Mouse (Mus musculus): Measurements from ENCODE around the gene Defb23.

DNA sequence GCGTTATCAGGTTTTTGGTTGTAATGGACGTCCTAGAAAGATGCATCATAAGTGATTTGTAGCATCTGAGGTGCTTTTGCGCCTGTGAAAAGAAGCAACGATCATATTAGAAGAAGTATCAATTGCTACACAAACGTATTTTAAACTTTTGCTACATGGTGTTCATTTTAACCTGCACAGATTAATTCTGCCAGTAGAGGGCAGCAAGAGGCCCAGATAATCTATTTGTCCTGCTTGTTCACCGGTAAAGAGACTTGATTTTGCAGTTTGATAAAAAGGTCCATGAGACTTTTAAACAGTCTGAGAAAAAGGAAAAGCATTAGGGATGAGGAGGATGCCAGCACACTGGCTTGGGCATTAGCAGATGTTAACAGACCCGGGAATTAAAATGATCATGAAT lies 6.6 kb upstream of the Defb23 start:
- TF ChIP-seq CTCF (IDR thresholded peaks at IDR 0.05; ENCODE audit: low read depth), result peak; percentile 55
- no peak for TF ChIP-seq EP300 (IDR thresholded peaks at IDR 0.05; ENCODE audit: low read depth)
